Mouse (Mus musculus) heart, embryonic 14.5 days (tissue): ENCODE measurements at regions not wholly inside any gene's neighbourhood (a gene's known extent, or its start where the extent isn't known, plus 50 kb on each side); places are given as distances from the start of the nearest gene placed in this dataset.

Experiments used
- ATAC-seq: fragments of 200-750 bp; cut with Nextera tagmentation; 2 replicates; pipeline ENCODE4 v1.8.0; 2017; ENCODE audit warnings: low read depth, moderate TSS enrichment; ENCODE audit not compliant: insufficient number of reproducible peaks, insufficient read depth, low FRiP score
- H3K27ac ChIP-seq, 2 experiments: fragments of 200-500 bp in 1 of 2; fragments of 300-500 bp in 1 of 2; sonication (generic) in 1 of 2; replicated peaks in 1 of 2; 2 replicates each; pipeline ENCODE4 v1.5.1; 2012 to 2014; ENCODE audit warnings: low read depth in 2 of 2, low read length in 2 of 2, control low read depth in 1 of 2, mild to moderate bottlenecking in 1 of 2, mixed read lengths in 1 of 2; ENCODE audit not compliant: control insufficient read depth in 1 of 2, insufficient read depth in 1 of 2
- H3K27me3 ChIP-seq: fragments of 300-500 bp; sonication (generic); 2 replicates; pipeline ENCODE4 v1.6.1; 2014; ENCODE audit warnings: mild to moderate bottlenecking, low read length, control low read depth; ENCODE audit not compliant: control insufficient read depth, insufficient read depth
- H3K36me3 ChIP-seq: fragments of 300-500 bp; sonication (generic); 2 replicates; pipeline ENCODE4 v1.6.1; 2014; ENCODE audit warnings: mild to moderate bottlenecking, control low read depth, low read length, mixed read lengths; ENCODE audit not compliant: control insufficient read depth, insufficient read depth
- H3K4me1 ChIP-seq, 2 experiments: fragments of 200-500 bp in 1 of 2; fragments of 300-500 bp in 1 of 2; sonication (generic) in 1 of 2; 2 replicates each; pipeline ENCODE4 v1.6.1; 2012 to 2014; ENCODE audit warnings: low read length in 2 of 2, control low read depth in 1 of 2, mixed read lengths in 1 of 2; ENCODE audit not compliant: control insufficient read depth in 2 of 2, insufficient read depth in 2 of 2
- H3K4me2 ChIP-seq: fragments of 300-500 bp; sonication (generic); 2 replicates; pipeline ENCODE4 v1.6.1; 2014; ENCODE audit warnings: mild to moderate bottlenecking, low read length
- H3K4me3 ChIP-seq, 2 experiments: fragments of 200-500 bp in 1 of 2; fragments of 300-500 bp in 1 of 2; sonication (generic) in 1 of 2; 2 replicates each; pipeline ENCODE4 v1.5.1; 2012 to 2014; ENCODE audit warnings: low read length in 2 of 2, mild to moderate bottlenecking in 2 of 2, control low read depth in 1 of 2, low read depth in 1 of 2, moderate library complexity in 1 of 2; ENCODE audit not compliant: control insufficient read depth in 1 of 2, insufficient read depth in 1 of 2
- H3K9ac ChIP-seq: fragments of 300-500 bp; sonication (generic); 2 replicates; pipeline ENCODE4 v1.6.1; 2014; ENCODE audit warnings: mild to moderate bottlenecking, low read length
- H3K9me3 ChIP-seq: fragments of 300-500 bp; sonication (generic); 2 replicates; pipeline ENCODE4 v1.6.1; 2016; ENCODE audit warnings: low read length, control low read depth; ENCODE audit not compliant: control insufficient read depth
- WGBS: fragments of 180-500 bp; shearing (Covaris S2); extraction: QIAGEN DNeasy Blood & Tissue Kit; methylation state at CpG from one replicate; pipeline ENCODE4 v1.1.7; 2014; 5-methylcytosine and 5-hydroxymethylcytosine counted together

- no peak overlapping the region for H3K4me2 ChIP-seq
- H3K4me3 ChIP-seq: no peak overlapping the region
Observed at GRCm38 (mm10) chr14:62051923-62052322, 240.5 kb upstream of the Rnaseh2b start.

GRCm38 (mm10) chr14:62053004-62053403 is 239.4 kb upstream of the Rnaseh2b start:
- H3K9ac ChIP-seq: no peak overlapping the region
- no peaks in the 10 kb centered on the region for H3K36me3 ChIP-seq
- ATAC-seq: no peak
- H3K4me2 ChIP-seq: no peak overlapping the region
- 88% methylated on average over 6 of the region's 6 CpGs for WGBS
- H3K4me3 ChIP-seq: no peak overlapping the region
- H3K27me3 ChIP-seq: no peaks in the 10 kb centered on the region
- H3K27ac ChIP-seq: no peak overlapping the region
- H3K4me1 ChIP-seq: peaks cover 2 to 9% of the 10 kb centered on the region in 2 experiments; a peak in 2 of 4 replicates
- H3K9me3 ChIP-seq: no peaks in the 10 kb centered on the region; the same call in 1 of the 2 replicates

More at GRCm38 (mm10) chr14:62051923-62052322, 240.5 kb upstream of the Rnaseh2b start:
- WGBS: 65% methylated on average over 1 of the region's 1 CpGs
- no peaks in the 10 kb centered on the region for H3K27me3 ChIP-seq
- H3K4me1 ChIP-seq: peaks cover 0 to 9% of the 10 kb centered on the region in 2 experiments; a peak in 1 of 4 replicates
- H3K9ac ChIP-seq: no peak overlapping the region
- H3K9me3 ChIP-seq: no peaks in the 10 kb centered on the region; the same call in 1 of the 2 replicates
- H3K27ac ChIP-seq: no peak overlapping the region
- no peaks in the 10 kb centered on the region for H3K36me3 ChIP-seq
- no peak for ATAC-seq

- no peak overlapping the region for H3K4me2 ChIP-seq
- no peaks in the 10 kb centered on the region for H3K27me3 ChIP-seq
- WGBS: 77% methylated on average over 4 of the region's 4 CpGs
- H3K4me1 ChIP-seq: peaks cover 2 to 4% of the 10 kb centered on the region in 2 experiments; a peak in 1 of 4 replicates
- H3K36me3 ChIP-seq: no peaks in the 10 kb centered on the region
- no peaks in the 10 kb centered on the region; the same call in 1 of the 2 replicates for H3K9me3 ChIP-seq
- no peak overlapping the region for H3K4me3 ChIP-seq
- 0 out of 4 replicates have a peak overlapping the region, but pooled peaks of 1 of the 2 experiments have one; percentile 11 for H3K27ac ChIP-seq
- no peak for ATAC-seq
- H3K9ac ChIP-seq: no peak overlapping the region
Observed at GRCm38 (mm10) chr14:62057096-62057495, 235.3 kb upstream of the Rnaseh2b start.

GRCm38 (mm10) chr14:62058100-62058499 is 234.3 kb upstream of the Rnaseh2b start:
- ATAC-seq: no peak
- Histone ChIP-seq H3K4me3 (no peak overlapping the region), H3K27ac (no peak overlapping the region), H3K27me3 (no peaks in the 10 kb centered on the region), H3K4me1 (peaks cover 0 to 2% of the 10 kb centered on the region in 2 experiments; a peak in 1 of 4 replicates), H3K9ac (no peak overlapping the region), H3K36me3 (no peaks in the 10 kb centered on the region), H3K4me2 (no peak overlapping the region), H3K9me3 (no peaks in the 10 kb centered on the region; the same call in 1 of the 2 replicates)
- WGBS: 86% methylated on average over 1 of the region's 1 CpGs

GRCm38 (mm10) chr14:62071140-62071539 is 221.2 kb upstream of the Rnaseh2b start:
- no peak for ATAC-seq
- 85% methylated on average over 6 of the region's 6 CpGs for WGBS
- no peak overlapping the region for H3K4me2 ChIP-seq
- no peak overlapping the region for H3K27ac ChIP-seq
- no peaks in the 10 kb centered on the region for H3K27me3 ChIP-seq
- no peaks in the 10 kb centered on the region for H3K36me3 ChIP-seq
- no peak overlapping the region for H3K4me3 ChIP-seq
- H3K9me3 ChIP-seq: no peaks in the 10 kb centered on the region
- no peaks in the 10 kb centered on the region for H3K4me1 ChIP-seq
- no peak overlapping the region for H3K9ac ChIP-seq

GRCm38 (mm10) chr14:62084047-62084446 is 208.3 kb upstream of the Rnaseh2b start:
- 40% methylated on average over 2 of the region's 2 CpGs for WGBS
- no peak overlapping the region for H3K9ac ChIP-seq
- ATAC-seq: no peak
- H3K4me2 ChIP-seq: no peak overlapping the region
- H3K4me3 ChIP-seq: no peak overlapping the region
- no peaks in the 10 kb centered on the region for H3K9me3 ChIP-seq
- H3K27me3 ChIP-seq: 0 out of 2 replicates have a peak, but pooled peaks cover 3% of the 10 kb centered on the region
- H3K36me3 ChIP-seq: no peaks in the 10 kb centered on the region
- H3K27ac ChIP-seq: no peak overlapping the region
- H3K4me1 ChIP-seq: 0 out of 4 replicates have a peak, but pooled peaks cover 0 to 4% of the 10 kb centered on the region in 2 experiments

GRCm38 (mm10) chr14:62088174-62088573 is 204.2 kb upstream of the Rnaseh2b start:
- H3K27ac ChIP-seq: no peak overlapping the region
- H3K4me1 ChIP-seq: 0 out of 4 replicates have a peak, but pooled peaks cover 0 to 4% of the 10 kb centered on the region in 2 experiments
- 0 out of 2 replicates have a peak, but pooled peaks cover 6% of the 10 kb centered on the region for H3K27me3 ChIP-seq
- 81% methylated on average over 3 of the region's 3 CpGs for WGBS
- H3K4me3 ChIP-seq: no peak overlapping the region
- no peaks in the 10 kb centered on the region for H3K36me3 ChIP-seq
- H3K4me2 ChIP-seq: no peak overlapping the region
- H3K9ac ChIP-seq: no peak overlapping the region
- H3K9me3 ChIP-seq: no peaks in the 10 kb centered on the region
- ATAC-seq: no peak

GRCm38 (mm10) chr14:62117532-62117931 is 174.9 kb upstream of the Rnaseh2b start:
- no peak overlapping the region for H3K4me3 ChIP-seq
- no peak overlapping the region for H3K27ac ChIP-seq
- no peak for ATAC-seq
- H3K9ac ChIP-seq: no peak overlapping the region
- no peaks in the 10 kb centered on the region for H3K27me3 ChIP-seq
- H3K4me1 ChIP-seq: no peaks in the 10 kb centered on the region
- no peaks in the 10 kb centered on the region for H3K36me3 ChIP-seq
- 78% methylated on average over 3 of the region's 3 CpGs for WGBS
- no peak overlapping the region for H3K4me2 ChIP-seq
- H3K9me3 ChIP-seq: no peaks in the 10 kb centered on the region
